Mouse (Mus musculus) stomach, postnatal 0 days (tissue): Measurements from ENCODE around the gene Gsc. TPM values are rescaled to one million over a fixed set of nuclear protein-coding genes. Genes with fewer than 3 reads are reported as not detected.

ENCODE experiments used
- ATAC-seq: fragments of 200-750 bp; cut with Nextera tagmentation; 2 replicates; pipeline ENCODE4 v1.8.0; 2017; ENCODE audit not compliant: low FRiP score, low TSS enrichment
- DNase-seq: peaks from one replicate; pipeline ENCODE4 v3.0.0-alpha.2; 2016; ENCODE audit warnings: low spot score
- H3K27ac ChIP-seq: fragments of 300-500 bp; sonication (generic); replicated peaks from 2 replicates; pipeline ENCODE4 v1.5.1; 2014; ENCODE audit warnings: mild to moderate bottlenecking, control low read depth
- H3K27me3 ChIP-seq: fragments of 300-500 bp; sonication (generic); 2 replicates; pipeline ENCODE4 v1.6.1; 2014; ENCODE audit warnings: low read length; ENCODE audit not compliant: control insufficient read depth, insufficient read depth
- H3K36me3 ChIP-seq: fragments of 300-500 bp; sonication (generic); 2 replicates; pipeline ENCODE4 v1.6.1; 2014; ENCODE audit warnings: low read length, mixed read lengths; ENCODE audit not compliant: control insufficient read depth, insufficient read depth
- H3K4me1 ChIP-seq: fragments of 300-500 bp; sonication (generic); replicated peaks from 2 replicates; pipeline ENCODE4 v1.6.1; 2014; ENCODE audit warnings: antibody characterized with exemption; ENCODE audit not compliant: control insufficient read depth, insufficient read depth
- H3K4me2 ChIP-seq: fragments of 300-500 bp; sonication (generic); replicated peaks from 2 replicates; pipeline ENCODE4 v1.6.1; 2014; ENCODE audit warnings: low read depth, mild to moderate bottlenecking, control low read depth, moderate library complexity
- H3K4me3 ChIP-seq: fragments of 300-500 bp; sonication (generic); 2 replicates; pipeline ENCODE4 v1.5.1; 2014; ENCODE audit warnings: low read depth, low read length, control low read depth
- H3K9ac ChIP-seq: fragments of 300-500 bp; sonication (generic); 2 replicates; pipeline ENCODE4 v1.6.1; 2014; ENCODE audit warnings: mild to moderate bottlenecking, low read length, control low read depth, mixed read lengths
- H3K9me3 ChIP-seq: fragments of 300-500 bp; sonication (generic); 2 replicates; pipeline ENCODE4 v1.6.1; 2016; ENCODE audit warnings: low read length; ENCODE audit not compliant: control insufficient read depth
- CTCF ChIP-seq: IDR thresholded peaks from 2 replicates; pipeline ENCODE4 v1.5.1; 2016; ENCODE audit warnings: antibody characterized with exemption, low read depth, mild to moderate bottlenecking, moderate library complexity
- EP300 ChIP-seq: optimal IDR thresholded peaks from 2 replicates; pipeline ENCODE3; 2016; ENCODE audit warnings: antibody characterized with exemption
- WGBS: fragments of 180-500 bp; shearing (Covaris S2); extraction: QIAGEN DNeasy Blood & Tissue Kit; methylation state at CpG from one replicate; pipeline ENCODE4 v1.1.7; 2014; 5-methylcytosine and 5-hydroxymethylcytosine counted together
- polyA plus RNA-seq: library from polyadenylated mRNA; unstranded; fragments of >200 nt; fragmentation: Nextera tagmentation; extraction: Ambion mirVana; gene quantifications from 2 replicates; pipeline ENCODE4 v1.2.1, GENCODE M21; 2015

The Gsc gene
- polyA plus RNA-seq, 1 experiment from 2014 or later: 0.46 TPM

DNA sequence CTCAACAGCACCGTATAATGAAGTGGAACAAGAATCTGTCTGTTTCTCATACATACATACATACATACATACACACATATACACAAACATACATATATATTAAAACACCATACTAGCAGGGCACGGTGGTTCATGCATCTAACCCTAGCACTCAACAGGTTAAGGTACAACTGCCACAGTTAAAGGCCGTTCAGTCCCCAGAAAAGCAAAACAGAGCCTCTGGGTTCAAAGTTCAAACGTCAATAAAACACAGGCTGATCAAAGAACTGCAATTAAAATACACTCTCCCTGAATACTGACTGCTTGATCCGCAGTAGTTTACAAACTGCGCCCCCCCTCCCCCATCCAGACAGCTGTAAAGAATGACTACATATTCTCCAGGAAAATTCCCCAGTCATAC, 5.8 kb downstream of the Gsc start:
- Histone ChIP-seq H3K4me1 (no peaks in the 10 kb centered on the region), H3K9ac (no peak overlapping the region), H3K4me3 (no peak overlapping the region), H3K27me3 (peaks cover 14% of the 10 kb centered on the region), H3K4me2 (no peak overlapping the region), H3K36me3 (no peaks in the 10 kb centered on the region), H3K9me3 (no peaks in the 10 kb centered on the region), H3K27ac (no peak overlapping the region)
- WGBS: 58% methylated on average over 6 of the region's 6 CpGs
- TF ChIP-seq CTCF: no peak
- no peak for TF ChIP-seq EP300
- no peak for DNase-seq
- no peak for ATAC-seq

DNA sequence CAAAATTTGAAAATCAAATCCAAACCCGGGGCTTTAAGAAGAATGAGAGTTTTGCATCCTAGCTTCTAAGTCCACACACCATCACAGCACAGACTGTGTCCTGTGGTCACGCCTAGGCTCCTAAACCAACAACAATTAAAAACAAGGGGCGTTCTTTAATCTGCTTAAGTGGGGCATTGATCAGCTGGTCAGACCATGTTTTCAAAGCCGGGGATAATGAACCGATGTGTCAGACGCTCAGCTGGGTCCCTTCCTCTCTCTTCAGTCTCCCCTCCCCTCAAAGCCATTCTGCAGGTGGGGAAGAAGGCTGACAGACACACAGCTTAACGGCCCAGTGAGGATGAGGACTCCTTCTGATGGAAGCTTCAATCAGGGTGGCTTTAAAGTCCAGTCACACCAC, 6.2 kb downstream of the Gsc start:
- DNase-seq (no peak), ATAC-seq (no peak)
- Histone ChIP-seq H3K4me2 (no peak overlapping the region), H3K4me1 (no peaks in the 10 kb centered on the region), H3K4me3 (no peak overlapping the region), H3K9ac (no peak overlapping the region), H3K27me3 (peaks cover 12% of the 10 kb centered on the region), H3K27ac (no peak overlapping the region), H3K9me3 (no peaks in the 10 kb centered on the region), H3K36me3 (no peaks in the 10 kb centered on the region)
- no peak for TF ChIP-seq EP300
- WGBS: 45% methylated on average over 7 of the region's 7 CpGs

DNA sequence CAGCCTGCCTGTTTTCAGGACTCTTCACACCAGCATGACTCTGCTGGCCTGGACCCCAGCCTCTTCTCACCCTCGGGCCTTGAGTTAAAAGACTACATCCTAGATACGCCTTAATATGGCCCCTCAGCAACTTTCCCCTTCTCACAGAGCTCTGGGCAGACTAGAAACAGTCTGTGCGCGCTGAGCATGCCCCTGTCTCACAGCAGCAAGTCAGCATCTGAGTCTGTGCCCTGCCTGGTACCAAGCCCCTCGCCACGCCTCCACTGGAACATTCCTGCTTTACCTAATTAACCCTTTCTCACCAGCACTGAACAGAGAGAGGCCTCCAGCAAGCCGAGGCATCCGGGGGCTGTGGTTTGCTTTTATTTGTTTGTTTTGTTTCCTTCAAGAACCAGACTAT, 11.8 kb downstream of the Gsc start:
- no peak for DNase-seq
- Histone ChIP-seq H3K9ac (no peak overlapping the region), H3K36me3 (no peaks in the 10 kb centered on the region), H3K4me3 (no peak overlapping the region), H3K4me2 (no peak overlapping the region), H3K9me3 (no peaks in the 10 kb centered on the region), H3K27me3 (no peaks in the 10 kb centered on the region), H3K27ac (no peak overlapping the region), H3K4me1 (no peaks in the 10 kb centered on the region)
- TF ChIP-seq EP300 (no peak), CTCF (no peak)
- peak; percentile 47; the same call in 1 of the 2 replicates for ATAC-seq
- 29% methylated on average over 8 of the region's 8 CpGs for WGBS

DNA sequence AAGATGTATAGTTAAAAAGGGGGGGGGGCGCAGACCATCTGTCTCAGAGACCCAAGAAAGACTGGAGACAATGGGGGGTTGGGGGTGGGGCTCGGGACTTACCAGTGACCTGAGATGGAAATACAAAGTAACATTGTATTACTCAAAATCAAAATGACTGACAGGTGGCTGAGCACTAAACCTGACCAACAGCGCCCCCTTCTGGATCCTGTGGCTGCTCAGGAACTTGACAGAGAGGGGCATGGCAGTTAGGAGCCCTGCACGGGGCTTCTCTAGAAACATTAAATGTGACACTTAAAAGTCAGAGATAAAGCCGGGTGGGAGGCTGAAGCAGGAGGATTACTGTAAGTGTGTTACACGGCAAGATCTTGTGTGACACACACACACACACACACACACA, 13.8 kb downstream of the Gsc start:
- Histone ChIP-seq H3K4me2 (no peak overlapping the region), H3K27me3 (no peaks in the 10 kb centered on the region), H3K4me3 (no peak overlapping the region), H3K9ac (no peak overlapping the region), H3K36me3 (no peaks in the 10 kb centered on the region), H3K9me3 (no peaks in the 10 kb centered on the region), H3K27ac (no peak overlapping the region), H3K4me1 (no peaks in the 10 kb centered on the region)
- TF ChIP-seq EP300 (no peak), CTCF (peak; percentile 15; the same call in 1 of the 2 replicates)
- DNase-seq (no peak), ATAC-seq (no peak)
- WGBS: 68% methylated on average over 6 of the region's 6 CpGs

DNA sequence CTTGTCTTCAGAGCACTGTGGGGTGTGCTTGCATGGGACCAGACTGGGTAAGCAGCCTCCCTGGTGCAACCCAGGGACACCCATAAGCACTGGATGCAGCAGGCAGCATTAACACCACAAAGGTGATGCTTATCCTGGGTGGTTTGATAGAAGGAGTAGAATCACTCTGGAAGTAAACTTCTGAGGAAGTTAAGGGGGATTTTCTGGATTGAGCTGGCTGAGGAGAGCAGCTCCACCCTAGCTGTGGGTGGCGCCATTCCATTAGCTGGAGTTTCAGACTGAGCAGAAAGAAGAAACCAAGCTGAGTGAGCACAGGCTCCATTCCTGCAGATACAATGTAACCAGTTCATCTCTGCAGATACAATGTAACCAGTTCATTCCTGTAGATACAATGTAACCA, 20.1 kb downstream of the Gsc start:
- ATAC-seq (no peak), DNase-seq (no peak)
- H3K27ac ChIP-seq: no peak overlapping the region
- TF ChIP-seq EP300 (no peak), CTCF (peak; percentile 41)
- H3K4me2 ChIP-seq: no peak overlapping the region
- H3K36me3 ChIP-seq: no peaks in the 10 kb centered on the region
- H3K9me3 ChIP-seq: no peaks in the 10 kb centered on the region
- H3K4me1 ChIP-seq: no peaks in the 10 kb centered on the region
- no peaks in the 10 kb centered on the region for H3K27me3 ChIP-seq
- H3K9ac ChIP-seq: no peak overlapping the region
- whole genome bisulfite sequencing: 47% methylated on average over 1 of the region's 1 CpGs
- H3K4me3 ChIP-seq: no peak overlapping the region

DNA sequence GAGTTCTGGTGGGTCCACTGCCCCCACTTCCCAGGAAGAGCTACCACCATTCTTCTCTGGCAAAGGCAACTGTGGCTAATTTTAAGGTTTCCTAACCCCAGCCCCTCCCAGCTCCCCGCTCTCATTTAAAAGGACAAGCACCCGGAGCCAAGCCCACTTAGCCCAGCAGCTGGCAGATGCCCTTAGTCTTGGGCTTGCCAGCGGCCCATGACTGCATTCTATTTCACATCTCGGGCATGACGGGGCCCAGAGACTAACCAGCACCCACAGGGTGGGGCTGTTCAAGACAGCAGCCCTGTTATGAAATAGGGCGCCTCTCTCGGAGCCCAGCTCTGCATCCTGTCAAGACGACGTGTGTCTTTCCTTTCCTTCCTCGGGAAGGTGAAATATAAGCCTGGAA, 22.9 kb downstream of the Gsc start:
- no peaks in the 10 kb centered on the region for H3K9me3 ChIP-seq
- no peaks in the 10 kb centered on the region for H3K36me3 ChIP-seq
- H3K27me3 ChIP-seq: no peaks in the 10 kb centered on the region
- no peak overlapping the region for H3K4me3 ChIP-seq
- H3K4me2 ChIP-seq: no peak overlapping the region
- H3K27ac ChIP-seq: no peak overlapping the region
- no peak for DNase-seq
- TF ChIP-seq CTCF: no peak
- H3K9ac ChIP-seq: no peak overlapping the region
- H3K4me1 ChIP-seq: no peaks in the 10 kb centered on the region
- WGBS: 51% methylated on average over 10 of the region's 10 CpGs
- ATAC-seq: no peak
